Mouse (Mus musculus): ENCODE results near the gene Hoxb5.

The Hoxb5 gene

GRCm38 (mm10) chr11:96319071-96319902 lies 16.2 kb downstream of the Hoxb5 start:
- no peak for DNase-seq (ENCODE audit: low spot score)

GRCm38 (mm10) chr11:96319910-96320309 lies 16.8 kb downstream of the Hoxb5 start:
- no peak for DNase-seq (ENCODE audit: low spot score)

GRCm38 (mm10) chr11:96320688-96321087 lies 17.6 kb downstream of the Hoxb5 start:
- no peak for DNase-seq (ENCODE audit: low spot score)

- no peak for DNase-seq (ENCODE audit: low spot score)
Measured at GRCm38 (mm10) chr11:96321846-96322245, 18.7 kb downstream of the Hoxb5 start.

GRCm38 (mm10) chr11:96322738-96323137 lies 19.6 kb downstream of the Hoxb5 start:
- no peak for DNase-seq (ENCODE audit: low spot score)

- no peak for DNase-seq (ENCODE audit: low spot score)
Measured at GRCm38 (mm10) chr11:96323154-96323553, 20.0 kb downstream of the Hoxb5 start, which contains the start of gene Hoxb3. Gene Hoxb3 (plus strand): TSS chr11:96323326.

GRCm38 (mm10) chr11:96324125-96324524 lies 21.0 kb downstream of the Hoxb5 start:
- DNase-seq (ENCODE audit: low spot score) = no peak

GRCm38 (mm10) chr11:96324965-96325364 lies 21.8 kb downstream of the Hoxb5 start:
- no peak for DNase-seq (ENCODE audit: low spot score)

- DNase-seq (ENCODE audit: low spot score) = no peak
Measured at GRCm38 (mm10) chr11:96325747-96326212, 22.6 kb downstream of the Hoxb5 start.

- no peak for DNase-seq (ENCODE audit: low spot score)
Measured at GRCm38 (mm10) chr11:96326705-96327104, 23.6 kb downstream of the Hoxb5 start.

- no peak for DNase-seq (ENCODE audit: low spot score)
Measured at GRCm38 (mm10) chr11:96327122-96327521, 24.0 kb downstream of the Hoxb5 start.

- no peak for DNase-seq (ENCODE audit: low spot score)
Measured at GRCm38 (mm10) chr11:96327750-96328149, 24.6 kb downstream of the Hoxb5 start.

- no peak for DNase-seq (ENCODE audit: low spot score)
Measured at GRCm38 (mm10) chr11:96328605-96329004, 25.5 kb downstream of the Hoxb5 start.

- DNase-seq (ENCODE audit: low spot score) = no peak
Measured at GRCm38 (mm10) chr11:96332105-96332504, 29.0 kb downstream of the Hoxb5 start.

- no peak for DNase-seq (ENCODE audit: low spot score)
Measured at GRCm38 (mm10) chr11:96332618-96333032, 29.5 kb downstream of the Hoxb5 start.

- no peak for DNase-seq (ENCODE audit: low spot score)
Measured at GRCm38 (mm10) chr11:96333241-96334001, 30.3 kb downstream of the Hoxb5 start.

GRCm38 (mm10) chr11:96334002-96334364 lies 30.8 kb downstream of the Hoxb5 start:
- DNase-seq (ENCODE audit: low spot score) = no peak

- DNase-seq (ENCODE audit: low spot score) = no peak
Measured at GRCm38 (mm10) chr11:96334998-96335397, 31.9 kb downstream of the Hoxb5 start.

GRCm38 (mm10) chr11:96336597-96336996 lies 33.5 kb downstream of the Hoxb5 start:
- DNase-seq (ENCODE audit: low spot score) = no peak

- DNase-seq (ENCODE audit: low spot score) = no peak
Measured at GRCm38 (mm10) chr11:96337026-96337425, 33.9 kb downstream of the Hoxb5 start.

- DNase-seq (ENCODE audit: low spot score) = no peak
Measured at GRCm38 (mm10) chr11:96338957-96339855, 36.1 kb downstream of the Hoxb5 start.

Data from retina, embryonic 14.5 days (tissue).